Mouse (Mus musculus) ES-E14 (cell line): ENCODE measurements around the gene Cat. TPM values are rescaled to one million over a fixed set of nuclear protein-coding genes. Genes with fewer than 3 reads are reported as not detected.

Experiments
- DNase-seq: peaks from one replicate; pipeline ENCODE4 v3.0.0-alpha.2; 2013; ENCODE audit warnings: low read depth, low spot score
- H3K27ac ChIP-seq: 2 replicates; pipeline ENCODE4 v1.5.1; 2012; ENCODE audit warnings: low read depth, mild to moderate bottlenecking, low read length, moderate library complexity, mixed read lengths; ENCODE audit not compliant: poor library complexity, insufficient read depth, severe bottlenecking
- H3K36me3 ChIP-seq: 2 replicates; pipeline ENCODE4 v1.6.1; 2012; ENCODE audit warnings: mild to moderate bottlenecking, low read length, moderate library complexity, mixed read lengths; ENCODE audit not compliant: control insufficient read depth, poor library complexity, insufficient read depth, severe bottlenecking
- H3K4me1 ChIP-seq, 2 experiments: fragments of 150-350 bp in 1 of 2; sonication (generic) in 1 of 2; 2 replicates each; pipeline ENCODE4 v1.6.1; 2012; ENCODE audit warnings: low read length in 2 of 2, mild to moderate bottlenecking in 1 of 2, mixed read lengths in 1 of 2; ENCODE audit not compliant: control insufficient read depth in 2 of 2, insufficient read depth in 2 of 2, poor library complexity in 1 of 2
- H3K4me3 ChIP-seq, 2 experiments: fragments of 150-350 bp in 1 of 2; sonication (generic) in 1 of 2; 2 replicates each; pipeline ENCODE4 v1.5.1; 2012; ENCODE audit warnings: low read length in 2 of 2, low read depth in 1 of 2, mild to moderate bottlenecking in 1 of 2, mixed read lengths in 1 of 2; ENCODE audit not compliant: insufficient read depth in 1 of 2, poor library complexity in 1 of 2, severe bottlenecking in 1 of 2
- H3K9ac ChIP-seq: 2 replicates; pipeline ENCODE4 v1.6.1; 2012; ENCODE audit warnings: low read depth, mild to moderate bottlenecking, low read length, mixed read lengths; ENCODE audit not compliant: poor library complexity, insufficient read depth, severe bottlenecking
- H3K9me3 ChIP-seq: fragments of 150-350 bp; sonication (generic); 2 replicates; pipeline ENCODE4 v1.6.1; 2012; ENCODE audit warnings: low read depth, mild to moderate bottlenecking, low read length; ENCODE audit not compliant: control insufficient read depth, insufficient read depth
- CHD2 ChIP-seq: IDR thresholded peaks from 2 replicates; pipeline ENCODE4 v1.6.1; 2014; ENCODE audit warnings: mild to moderate bottlenecking, low read depth, low read length, inconsistent platforms
- HCFC1 ChIP-seq: IDR thresholded peaks from 2 replicates; pipeline ENCODE4 v1.6.1; 2012; ENCODE audit warnings: low read length, inconsistent platforms, borderline replicate concordance; ENCODE audit not compliant: insufficient read depth
- MAFK ChIP-seq: IDR thresholded peaks from 2 replicates; pipeline ENCODE4 v1.6.1; 2014; ENCODE audit warnings: mild to moderate bottlenecking, low read depth, low read length, inconsistent platforms; ENCODE audit not compliant: insufficient read depth
- ZC3H11A ChIP-seq: IDR thresholded peaks from 2 replicates; pipeline ENCODE4 v1.6.1; 2012; ENCODE audit warnings: low read depth, mild to moderate bottlenecking, inconsistent platforms, low read length, borderline replicate concordance
- ZNF384 ChIP-seq: IDR thresholded peaks from 2 replicates; pipeline ENCODE4 v1.6.1; 2012; ENCODE audit warnings: low read depth, low read length, inconsistent platforms
- in situ Hi-C, 2 experiments: fragments of 600-800 bp; cut with MboI; formaldehyde crosslinking; loops; one replicate each; pipeline ENCODE4 v1.15.1; 2025; ENCODE audit warnings: low sequenced_read_pairs in 2 of 2, inconsistent platforms in 1 of 2; ENCODE audit not compliant: unreplicated experiment in 2 of 2
- total RNA-seq: library from RNA; depleted of rRNA; stranded (reverse); fragments of 300-350 nt; gene quantifications from 2 replicates; pipeline ENCODE4 v1.2.3, GENCODE M21; 2012

The Cat gene
- total RNA-seq, 1 experiment, result 23.0 TPM

DNA sequence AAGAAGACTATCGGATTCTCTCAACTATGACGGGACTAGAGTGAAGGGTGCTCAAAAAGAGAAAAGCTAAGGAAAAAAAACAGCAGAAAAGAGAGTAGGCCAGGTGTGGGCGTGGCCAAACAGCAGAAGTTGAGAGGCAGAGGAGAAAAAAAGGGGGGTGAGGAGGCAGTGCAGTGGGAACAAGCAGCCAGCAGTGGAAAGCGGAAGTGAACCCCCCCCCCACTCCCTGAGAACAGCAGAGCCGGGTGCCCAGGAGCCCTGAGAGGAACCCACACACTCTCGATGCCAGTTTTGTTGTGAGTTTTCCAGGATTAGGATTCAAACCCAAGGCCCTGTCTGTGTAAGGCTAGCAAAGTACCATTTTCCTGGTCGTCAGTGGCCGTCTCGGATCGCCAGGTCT, 25.9 kb downstream of the Cat start:
- DNase-seq, result no peak
- Histone ChIP-seq H3K4me3 (no peak overlapping the region), H3K9me3 (no peaks in the 10 kb centered on the region), H3K27ac (no peak overlapping the region), H3K9ac (0 out of 2 replicates have a peak overlapping the region, but pooled peaks have one; percentile 26), H3K36me3 (peaks cover 16% of the 10 kb centered on the region; the same call in 1 of the 2 replicates), H3K4me1 (peaks cover 0 to 2% of the 10 kb centered on the region in 2 experiments; a peak in 2 of 4 replicates)
- in situ Hi-C loops, result loop anchor here (10.0 to 25.0 kb wide), 2 partner anchors 96 to 403 kb away; no protein-coding TSS in a partner anchor
- TF ChIP-seq MAFK, result no peak
- no peak for TF ChIP-seq ZC3H11A
- TF ChIP-seq ZNF384, result no peak
- TF ChIP-seq CHD2, result no peak
- TF ChIP-seq HCFC1, result no peak

GRCm38 (mm10) chr2:103457628-103458027, 27.3 kb downstream of the Cat start:
- H3K4me3 ChIP-seq, result no peak overlapping the region
- H3K9me3 ChIP-seq, result no peaks in the 10 kb centered on the region
- H3K36me3 ChIP-seq, result peaks cover 17% of the 10 kb centered on the region
- DNase-seq, result no peak
- no peak overlapping the region for H3K9ac ChIP-seq
- TF ChIP-seq ZNF384 (no peak), ZC3H11A (no peak), MAFK (no peak), CHD2 (no peak), HCFC1 (no peak)
- H3K4me1 ChIP-seq, result peaks cover 0 to 2% of the 10 kb centered on the region in 2 experiments; a peak in 2 of 4 replicates
- H3K27ac ChIP-seq, result no peak overlapping the region
- in situ Hi-C loops, result loop anchor here (10.0 to 25.0 kb wide), 2 partner anchors 97 to 405 kb away; no protein-coding TSS in a partner anchor

- DNase-seq, result no peak
- Histone ChIP-seq H3K4me3 (no peak overlapping the region), H3K4me1 (peaks cover 0 to 2% of the 10 kb centered on the region in 2 experiments; a peak in 2 of 4 replicates), H3K9me3 (no peaks in the 10 kb centered on the region), H3K9ac (no peak overlapping the region), H3K36me3 (peaks cover 17% of the 10 kb centered on the region), H3K27ac (no peak overlapping the region)
- TF ChIP-seq ZC3H11A (no peak), MAFK (no peak), HCFC1 (no peak), CHD2 (no peak), ZNF384 (no peak)
- in situ Hi-C loops, result loop anchor here (10.0 to 25.0 kb wide), 2 partner anchors 98 to 405 kb away; no protein-coding TSS in a partner anchor
Measured at GRCm38 (mm10) chr2:103457048-103457447, 27.9 kb downstream of the Cat start.

DNA sequence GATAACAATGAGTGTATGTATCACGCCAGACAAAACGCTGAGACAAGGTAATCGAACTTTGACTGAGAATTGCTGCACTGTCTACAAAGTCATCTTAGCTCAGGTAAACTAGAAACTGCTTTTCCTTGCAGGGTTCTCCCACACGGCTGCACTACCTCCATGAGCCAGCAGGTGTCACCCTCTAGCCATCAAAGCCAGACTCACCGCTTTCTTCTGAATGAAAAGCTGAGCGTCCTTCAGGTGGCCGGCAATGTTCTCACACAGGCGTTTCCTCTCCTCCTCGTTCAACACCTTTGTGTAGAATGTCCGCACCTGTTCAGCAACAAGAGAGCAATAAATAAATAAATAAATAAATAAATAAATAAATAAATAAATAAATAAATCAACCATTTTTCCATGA, 28.3 kb downstream of the Cat start:
- peaks cover 0 to 2% of the 10 kb centered on the region in 2 experiments; a peak in 2 of 4 replicates for H3K4me1 ChIP-seq
- in situ Hi-C loops, result loop anchor here (10.0 to 25.0 kb wide), 2 partner anchors 98 to 406 kb away; no protein-coding TSS in a partner anchor
- no peaks in the 10 kb centered on the region for H3K9me3 ChIP-seq
- no peak overlapping the region for H3K9ac ChIP-seq
- no peak overlapping the region for H3K4me3 ChIP-seq
- no peak overlapping the region for H3K27ac ChIP-seq
- DNase-seq, result peak; percentile 65
- peaks cover 17% of the 10 kb centered on the region for H3K36me3 ChIP-seq
- no peak for TF ChIP-seq CHD2
- TF ChIP-seq MAFK, result no peak
- TF ChIP-seq ZC3H11A, result peak; percentile 86

GRCm38 (mm10) chr2:103455748-103456147, 29.2 kb downstream of the Cat start:
- Histone ChIP-seq H3K9me3 (no peaks in the 10 kb centered on the region), H3K4me1 (peaks cover 0 to 2% of the 10 kb centered on the region in 2 experiments; a peak in 2 of 4 replicates), H3K27ac (no peak overlapping the region), H3K9ac (no peak overlapping the region), H3K4me3 (no peak overlapping the region), H3K36me3 (peaks cover 13% of the 10 kb centered on the region)
- no peak for DNase-seq
- in situ Hi-C loops, result loop anchor here (10.0 to 25.0 kb wide), 2 partner anchors 99 to 407 kb away; no protein-coding TSS in a partner anchor
- TF ChIP-seq MAFK (no peak), ZC3H11A (no peak), CHD2 (no peak), HCFC1 (no peak), ZNF384 (no peak)
